Mouse (Mus musculus) E14TG2a.4 (cell line): ENCODE data around the gene Prkn.

Source experiments
- CTCF ChIP-seq: conservative IDR thresholded peaks from 2 replicates; pipeline ENCODE4 v1.5.1; 2014; ENCODE audit warnings: low read length
- POU5F1 ChIP-seq: IDR thresholded peaks from 2 replicates; pipeline ENCODE4 v1.6.1; 2014; ENCODE audit warnings: low read length, borderline replicate concordance

DNA sequence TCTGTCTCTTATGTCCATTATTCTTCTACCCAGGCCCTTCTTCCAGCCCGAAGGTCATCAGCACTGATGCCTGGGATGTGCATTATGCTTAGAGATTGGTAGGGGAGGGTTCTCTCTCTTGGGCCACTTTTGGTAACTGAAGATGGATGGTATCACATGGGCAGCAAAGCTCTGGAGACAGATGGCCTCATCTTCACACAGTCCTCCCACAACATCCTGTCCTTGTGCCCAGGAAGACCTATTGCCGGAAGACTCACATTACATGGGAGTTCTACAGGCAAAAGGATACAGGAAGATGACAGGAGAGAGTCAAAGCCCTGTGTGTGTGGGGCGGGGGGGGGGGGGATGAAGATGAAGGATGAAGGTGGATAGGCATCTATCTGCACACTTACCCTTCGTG, 928.2 kb downstream of the Prkn start:
- no peak for TF ChIP-seq CTCF
- no peak for TF ChIP-seq POU5F1
